Mouse (Mus musculus) skeletal muscle tissue, adult 2 months (tissue): ENCODE measurements around the gene Inhbb.

Experiments used
- DNase-seq: peaks from one replicate; pipeline ENCODE4 v3.0.0-alpha.2; 2012; ENCODE audit warnings: low read depth, low spot score

The Inhbb gene

DNA sequence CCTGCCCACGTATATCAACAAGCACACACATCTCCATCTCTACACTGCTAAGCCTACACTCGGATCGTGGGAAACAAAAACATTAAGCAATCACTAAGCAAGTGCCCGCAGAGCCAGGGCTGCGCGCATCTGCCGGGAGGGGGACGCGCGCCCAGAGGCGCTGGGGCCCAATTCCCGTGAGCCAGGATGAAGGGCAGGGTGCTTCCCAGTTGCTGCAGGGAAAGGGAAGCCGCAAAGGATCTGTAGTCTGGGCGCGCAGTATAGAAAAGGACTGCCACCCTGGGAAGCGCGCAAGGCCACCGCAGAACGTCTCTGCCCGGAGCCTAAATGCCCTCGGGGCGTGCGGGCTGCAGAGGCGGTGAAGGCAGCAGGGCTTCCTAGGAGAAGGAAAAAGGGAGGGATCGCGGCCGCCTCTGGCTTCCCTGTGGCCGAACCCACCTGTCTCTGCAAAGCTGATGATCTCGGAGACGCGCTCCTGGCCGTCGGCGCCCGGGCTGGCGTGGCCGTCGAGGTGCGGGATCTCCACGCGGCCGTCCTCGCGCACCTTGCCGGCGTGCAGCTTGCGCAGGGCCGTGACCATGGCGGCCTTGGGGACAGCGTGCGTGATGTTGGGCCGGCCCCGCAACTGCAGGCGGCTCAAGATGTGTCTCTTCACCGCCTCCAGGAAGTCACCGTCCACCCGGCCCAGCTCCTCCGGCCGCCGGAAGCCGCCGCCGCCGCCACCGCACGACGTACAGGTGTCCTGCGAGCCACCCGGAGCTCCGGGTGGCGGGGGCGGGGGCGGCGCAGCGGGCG, 1.7 kb downstream of the Inhbb start:
- DNase-seq, result no peak

DNA sequence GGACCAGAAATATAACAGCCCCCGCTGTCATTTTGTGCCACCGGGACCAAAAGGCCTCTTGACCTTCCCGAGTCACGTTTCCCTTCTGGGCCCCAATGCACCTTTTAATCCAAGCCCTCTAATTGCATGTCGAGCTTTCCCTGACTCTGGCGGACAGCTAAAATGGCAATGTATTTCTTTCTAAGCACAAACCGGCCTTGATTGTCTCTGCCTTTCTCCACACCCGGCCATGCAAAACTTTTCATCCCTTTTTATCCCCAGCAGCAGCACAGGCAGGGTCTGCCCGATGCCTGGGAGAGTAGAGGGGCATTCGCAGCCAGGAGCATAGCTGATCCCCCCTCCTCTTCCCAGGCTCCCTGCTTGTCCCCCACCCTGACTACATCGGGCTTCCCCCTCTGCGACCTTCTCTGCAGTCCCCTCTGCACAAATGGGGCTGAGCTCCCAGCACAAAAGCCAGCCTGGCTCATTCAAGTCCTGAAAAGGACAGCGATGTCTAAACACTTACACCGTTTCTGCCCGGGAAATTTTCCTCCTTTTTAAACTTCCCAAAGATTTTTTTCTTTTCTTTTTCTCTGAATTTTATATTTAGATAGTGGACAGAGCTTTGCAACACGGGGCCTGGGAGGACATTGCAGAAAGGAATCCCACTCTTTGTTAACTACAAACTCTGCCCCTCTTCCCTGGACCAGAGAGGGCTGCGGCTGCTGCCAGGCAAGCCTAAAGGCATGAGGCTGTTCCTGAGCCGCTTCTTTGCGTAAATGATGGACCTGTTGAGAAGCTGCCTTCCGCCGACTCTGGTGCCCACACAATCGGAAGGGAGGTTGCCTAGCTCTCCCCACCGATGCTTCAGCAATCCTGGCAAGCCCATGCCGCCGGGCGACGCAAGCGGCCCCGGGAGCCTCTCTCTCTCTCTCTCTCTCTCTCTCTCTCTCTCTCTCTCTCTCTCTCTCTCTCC, 2.6 kb downstream of the Inhbb start:
- no peak for DNase-seq

DNA sequence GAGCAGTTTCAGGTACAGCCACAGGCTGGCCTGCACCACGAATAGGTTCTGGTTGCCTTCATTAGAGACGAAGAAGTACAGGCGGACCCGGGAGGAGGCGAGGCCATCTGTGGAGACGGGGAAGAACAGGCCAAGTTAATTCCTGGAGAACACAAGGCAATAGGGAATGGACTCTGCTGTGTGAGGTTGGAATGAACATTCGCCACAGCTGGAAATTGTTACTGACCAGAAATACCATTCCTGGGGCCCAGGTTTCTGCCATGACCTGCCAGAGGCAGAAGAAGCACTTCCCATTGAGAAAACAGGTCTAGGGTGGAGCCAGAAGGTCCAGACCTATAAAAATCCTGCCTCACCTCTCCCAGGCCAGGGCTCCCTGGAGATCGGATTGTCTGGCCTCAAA, 4.1 kb downstream of the Inhbb start:
- no peak for DNase-seq

DNA sequence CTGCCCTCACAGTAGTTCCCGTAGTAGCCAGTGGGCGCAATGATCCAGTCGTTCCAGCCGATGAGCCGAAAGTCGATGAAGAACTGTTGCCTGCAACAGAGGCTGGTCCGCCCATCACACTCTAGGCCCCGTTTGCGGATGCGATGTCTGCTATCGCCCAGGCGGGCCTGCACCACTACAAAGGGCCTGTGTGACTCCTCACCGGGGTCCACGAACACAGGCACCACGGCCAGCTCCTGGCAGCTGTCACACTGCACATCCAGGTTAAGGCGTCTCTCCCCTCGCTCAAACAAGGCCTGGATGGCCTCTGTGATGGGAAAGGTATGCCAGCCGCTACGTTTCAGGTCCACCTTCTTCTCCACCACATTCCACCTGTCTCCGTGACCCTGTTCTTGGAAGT, 4.5 kb downstream of the Inhbb start:
- DNase-seq, result no peak

- no peak for DNase-seq
These were observed 5.4 kb downstream of the Inhbb start for GRCm38 (mm10) chr1:119416610-119417009.

DNA sequence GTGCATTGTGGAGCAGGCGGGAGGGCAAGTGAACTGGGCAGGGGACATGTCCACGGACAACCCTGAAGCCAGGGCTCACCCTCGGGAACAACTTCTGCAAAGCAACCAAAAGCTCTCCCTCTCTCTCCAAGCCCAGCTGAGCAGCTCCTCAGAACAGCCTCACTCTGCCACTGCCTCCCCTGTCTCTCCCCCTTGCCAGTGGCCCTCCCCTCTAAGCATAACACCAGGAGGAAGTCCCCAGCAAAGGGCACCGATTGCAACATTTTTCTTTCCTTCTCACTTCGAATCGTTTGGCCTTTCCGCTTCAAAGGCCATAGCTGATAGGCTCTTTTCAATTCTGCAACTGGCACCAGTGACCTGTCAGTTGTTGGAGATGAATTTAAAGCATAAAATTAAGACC, 5.9 kb downstream of the Inhbb start:
- no peak for DNase-seq

GRCm38 (mm10) chr1:119415151-119415550, 6.9 kb downstream of the Inhbb start:
- no peak for DNase-seq

DNA sequence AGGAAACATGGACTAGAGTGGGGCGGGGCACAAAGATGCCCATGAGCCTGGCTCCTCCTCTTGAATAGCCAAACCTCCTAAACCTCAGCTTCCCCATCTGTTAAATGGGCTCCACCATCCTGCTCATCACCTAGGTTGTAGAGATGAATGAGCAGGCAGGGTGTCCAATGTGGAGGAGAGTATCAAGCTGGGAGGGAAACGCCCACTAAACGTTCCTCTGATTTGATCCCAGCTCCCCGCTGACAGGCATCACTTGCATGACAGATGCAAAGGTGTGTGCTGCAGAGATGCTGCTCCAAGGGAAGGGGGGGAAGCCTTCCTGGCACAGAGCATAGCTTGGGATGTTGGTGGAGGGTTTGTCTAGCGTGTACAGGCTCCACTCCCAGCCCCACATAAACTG, 11.4 kb downstream of the Inhbb start:
- no peak for DNase-seq

- no peak for DNase-seq
These were observed 12.4 kb downstream of the Inhbb start for GRCm38 (mm10) chr1:119409599-119410168.

- no peak for DNase-seq
These were observed 12.9 kb downstream of the Inhbb start for GRCm38 (mm10) chr1:119409106-119409505.

- DNase-seq, result no peak
These were observed 14.2 kb downstream of the Inhbb start for GRCm38 (mm10) chr1:119407691-119408315.

GRCm38 (mm10) chr1:119404798-119405197, 17.2 kb downstream of the Inhbb start:
- no peak for DNase-seq

DNA sequence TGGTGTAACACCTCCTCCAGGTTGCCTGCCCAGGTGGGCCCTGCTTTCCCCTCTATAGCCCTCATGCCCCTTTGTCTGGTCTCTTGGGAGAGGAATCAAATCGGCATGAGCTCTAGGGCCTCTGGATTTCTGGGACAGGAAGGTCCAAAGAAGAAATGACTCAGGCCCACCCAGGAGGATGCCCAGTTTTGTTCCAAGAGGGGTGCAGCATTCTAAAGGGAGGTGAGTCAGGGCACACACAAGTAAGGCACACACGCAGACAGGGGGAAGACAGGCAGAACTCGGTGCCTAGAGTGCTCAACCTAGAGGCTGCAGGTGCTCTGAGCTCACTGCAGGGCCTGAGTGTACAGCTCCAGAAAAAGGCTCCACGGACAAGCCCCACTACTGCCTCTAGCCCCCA, 17.7 kb downstream of the Inhbb start:
- no peak for DNase-seq

GRCm38 (mm10) chr1:119401249-119401648, 20.8 kb downstream of the Inhbb start:
- DNase-seq, result no peak

DNA sequence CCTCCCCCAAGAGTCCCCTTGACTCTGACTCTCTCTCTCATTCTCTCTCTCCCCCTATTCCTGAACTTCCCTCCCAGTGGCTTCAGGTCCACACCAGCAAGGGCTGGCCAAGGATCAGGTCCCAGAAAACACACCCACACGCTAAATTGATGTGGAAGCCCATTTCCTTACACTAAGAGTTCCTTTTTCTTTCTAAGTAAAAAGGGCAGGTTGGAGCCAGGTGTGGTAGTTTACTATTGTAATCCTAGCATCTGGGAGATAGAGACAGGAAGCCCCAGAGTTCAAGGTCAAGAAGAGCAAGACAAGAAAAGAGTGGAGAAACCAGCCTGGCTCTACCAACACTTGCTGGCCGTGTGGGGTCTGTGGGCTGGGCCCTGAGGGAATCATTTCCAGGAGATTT, 23.4 kb downstream of the Inhbb start:
- DNase-seq, result no peak

DNA sequence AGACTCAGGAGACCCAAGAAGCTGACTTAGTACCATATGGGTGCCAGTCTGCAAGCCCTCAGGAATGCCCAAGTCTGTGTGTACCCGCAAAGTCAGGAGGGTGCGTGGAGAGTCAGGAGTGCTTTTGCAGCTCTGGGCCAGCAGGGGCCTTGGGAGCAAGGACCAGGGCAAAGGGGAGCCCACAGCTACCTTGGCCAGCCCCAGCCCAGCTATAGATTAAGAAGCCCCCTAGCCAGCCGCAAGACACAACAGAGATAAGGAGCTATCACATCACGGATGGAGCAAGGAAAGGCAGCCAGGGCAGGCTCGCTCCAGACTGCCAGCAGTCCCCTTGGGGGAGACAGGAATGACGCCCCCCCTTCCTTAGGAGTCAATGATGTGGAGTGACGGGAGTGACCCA, 24.2 kb downstream of the Inhbb start:
- no peak for DNase-seq

GRCm38 (mm10) chr1:119391311-119391710, 30.7 kb downstream of the Inhbb start:
- DNase-seq, result no peak

- no peak for DNase-seq
These were observed 31.4 kb downstream of the Inhbb start for GRCm38 (mm10) chr1:119390676-119391075.

DNA sequence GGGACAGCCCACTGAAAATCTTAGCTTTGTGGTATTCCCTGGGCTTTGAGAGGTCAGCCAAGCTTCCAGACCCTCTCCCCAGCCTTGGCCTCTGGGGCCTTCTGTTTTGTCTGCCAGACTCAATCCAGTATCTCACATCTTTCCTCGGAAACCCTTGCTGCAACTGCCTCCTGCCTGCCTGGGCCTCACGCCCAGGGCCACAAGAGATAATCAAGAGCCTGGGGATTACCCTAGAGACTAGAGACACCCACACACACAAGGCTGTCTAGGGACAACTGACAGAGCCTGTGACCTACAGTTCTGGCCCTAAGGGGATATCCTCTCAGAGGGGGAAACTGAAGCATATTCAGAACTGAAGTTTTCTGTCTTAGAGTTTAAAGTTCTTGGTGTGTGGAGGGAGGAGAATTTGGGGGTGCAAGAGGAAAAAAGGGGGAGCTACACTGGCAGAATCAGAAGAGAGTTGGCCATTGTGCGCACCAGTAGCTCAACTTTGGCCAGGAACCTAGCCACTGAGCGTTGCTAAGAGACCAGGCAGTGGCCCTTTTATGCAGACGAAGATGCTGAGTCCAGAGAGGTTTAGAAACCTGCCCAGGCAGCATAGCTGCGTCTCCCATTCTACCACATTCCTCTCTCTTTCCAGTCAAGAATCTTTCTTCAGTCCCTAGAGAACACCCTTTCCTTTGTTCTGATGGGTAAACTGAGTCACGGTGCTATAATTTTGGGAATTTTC, 32.1 kb downstream of the Inhbb start:
- no peak for DNase-seq

DNA sequence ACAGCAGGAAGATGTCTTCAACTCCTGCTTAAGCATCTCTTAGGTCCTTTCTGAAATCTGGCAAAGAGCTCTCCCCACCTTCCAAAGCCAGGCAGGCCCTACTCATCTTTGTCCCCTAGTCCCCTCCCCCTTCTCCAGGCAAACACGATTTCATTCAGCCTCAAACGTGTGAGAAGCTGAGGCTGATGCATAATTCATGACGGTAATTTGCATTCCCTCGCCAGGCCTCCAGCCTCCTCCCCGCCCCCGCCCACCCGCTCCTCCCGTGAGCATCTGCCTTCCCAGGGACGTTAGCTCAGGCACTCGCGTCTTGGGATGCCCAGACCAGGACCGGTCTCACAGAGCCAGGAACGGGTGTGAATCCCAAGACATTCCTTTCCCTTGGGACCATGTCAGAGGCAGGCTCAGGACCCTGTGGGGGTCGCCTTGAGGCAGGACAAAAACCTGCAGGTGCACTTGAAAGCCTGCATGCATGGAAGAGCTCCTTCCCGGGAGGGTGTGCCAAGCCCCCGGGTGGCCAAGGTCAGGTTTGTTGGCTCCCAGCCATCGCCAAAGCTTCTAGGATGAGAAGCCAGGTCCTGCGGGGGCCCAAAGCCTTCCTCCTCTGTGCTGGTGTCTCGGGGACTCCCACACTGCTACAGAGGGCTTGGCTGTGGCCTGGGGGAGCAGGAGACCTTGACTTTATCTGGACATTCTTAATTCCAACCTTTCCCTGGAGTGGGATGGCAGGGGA, 33.2 kb downstream of the Inhbb start:
- no peak for DNase-seq

DNA sequence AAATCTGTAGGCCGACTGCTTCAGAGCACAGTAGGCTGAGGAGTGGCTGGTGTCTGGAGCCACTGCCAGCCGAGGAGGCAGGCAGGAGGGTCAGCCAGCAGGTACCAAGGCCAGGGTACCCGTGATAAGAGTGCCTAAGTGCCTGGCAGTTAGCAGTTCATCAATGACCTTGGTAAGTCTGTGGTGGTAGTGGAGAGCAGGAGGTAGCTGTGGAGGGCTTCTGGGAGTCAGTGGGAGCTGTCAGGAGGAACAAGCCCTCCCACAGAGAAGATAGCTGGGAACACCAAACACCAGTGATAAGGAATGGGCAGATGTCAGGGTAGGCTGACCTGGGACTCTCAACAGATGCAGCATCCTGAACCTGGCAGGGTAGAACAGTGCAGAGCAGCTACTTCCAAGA, 35.7 kb downstream of the Inhbb start:
- DNase-seq, result no peak
